Mouse (Mus musculus): Measurements from ENCODE around the gene Arih1.

- no peak for TF ChIP-seq CTCF (IDR thresholded peaks at IDR 0.05; ENCODE audit: low read depth)
- no peak for TF ChIP-seq EP300 (IDR thresholded peaks at IDR 0.05; ENCODE audit: low read depth)
Observed at GRCm38 (mm10) chr9:59512381-59512780, 26.0 kb upstream of the Arih1 start.
